Mouse (Mus musculus) layer of hippocampus, adult 8-10 months (tissue): ENCODE results near the gene Tmprss4. TPM values are rescaled to one million over a fixed set of nuclear protein-coding genes. Genes with fewer than 3 reads are reported as not detected.

Source experiments
- DNase-seq, 2 experiments: peaks; one replicate each; pipeline ENCODE4 v3.0.0; 2022; ENCODE audit warnings: low spot score in 2 of 2
- total RNA-seq, 4 experiments: library from RNA; stranded (reverse); gene quantifications; 2 replicates each; pipeline ENCODE4 v1.2.4; 2022

The Tmprss4 gene
- total RNA-seq, 4 experiments from 2014 or later = not detected

GRCm38 (mm10) chr9:45197549-45197948, 6.3 kb downstream of the Tmprss4 start:
- DNase-seq = no peak

GRCm38 (mm10) chr9:45196125-45196830, 7.6 kb downstream of the Tmprss4 start:
- no peak for DNase-seq

- DNase-seq = no peak
Observed at GRCm38 (mm10) chr9:45195468-45195867, 8.4 kb downstream of the Tmprss4 start.

GRCm38 (mm10) chr9:45189661-45190174, 14.2 kb downstream of the Tmprss4 start:
- DNase-seq = no peak

GRCm38 (mm10) chr9:45188570-45189563, 15.0 kb downstream of the Tmprss4 start:
- DNase-seq = no peak

- DNase-seq = peak; percentile 36 to 48
Observed at GRCm38 (mm10) chr9:45185250-45185649, 18.6 kb downstream of the Tmprss4 start.

- no peak for DNase-seq
Observed at GRCm38 (mm10) chr9:45183266-45183665, 20.6 kb downstream of the Tmprss4 start.

DNA sequence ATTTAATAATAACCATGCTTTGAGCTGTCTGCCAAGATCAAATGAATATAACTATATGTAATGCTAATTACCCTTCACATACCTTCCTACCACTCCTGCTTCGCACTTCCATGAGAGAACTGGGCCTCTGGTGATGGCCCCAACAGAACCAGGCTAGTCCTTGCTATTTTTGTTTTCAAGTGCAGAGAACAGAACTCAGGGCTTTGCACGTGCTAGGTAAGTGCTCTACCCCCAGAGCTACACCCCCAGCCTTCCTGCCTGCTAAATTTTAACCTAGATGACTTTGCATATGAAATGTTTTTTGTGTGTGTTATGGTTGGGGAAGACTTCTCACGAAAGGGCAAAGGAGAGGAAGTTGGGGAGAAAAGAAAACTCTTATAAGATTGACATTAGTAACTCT, 21.4 kb downstream of the Tmprss4 start:
- no peak for DNase-seq

DNA sequence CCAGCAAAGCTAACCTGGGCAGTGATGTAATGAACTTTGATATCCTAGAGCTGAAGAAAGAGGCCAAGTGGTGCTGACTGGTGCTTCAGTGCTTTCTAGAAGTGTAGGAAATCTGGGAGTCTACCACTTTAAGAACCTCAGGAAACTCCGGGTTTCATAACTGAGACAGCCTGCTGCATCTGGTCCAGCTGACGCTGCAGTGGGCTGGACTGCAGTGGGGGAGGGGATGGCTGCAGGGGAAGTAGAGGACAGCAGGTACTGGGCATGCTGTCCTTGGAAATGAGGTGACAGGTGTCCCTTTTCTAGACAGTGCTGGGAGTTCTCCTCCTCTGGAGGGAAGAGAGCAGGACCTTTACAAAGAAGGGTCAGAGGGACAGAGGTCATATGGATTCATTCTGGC, 22.1 kb downstream of the Tmprss4 start, which contains the start of gene BC049352:
Gene BC049352, plus strand, starts transcription at position 238 of the 400 bp plus-strand sequence.
- DNase-seq = no peak

DNA sequence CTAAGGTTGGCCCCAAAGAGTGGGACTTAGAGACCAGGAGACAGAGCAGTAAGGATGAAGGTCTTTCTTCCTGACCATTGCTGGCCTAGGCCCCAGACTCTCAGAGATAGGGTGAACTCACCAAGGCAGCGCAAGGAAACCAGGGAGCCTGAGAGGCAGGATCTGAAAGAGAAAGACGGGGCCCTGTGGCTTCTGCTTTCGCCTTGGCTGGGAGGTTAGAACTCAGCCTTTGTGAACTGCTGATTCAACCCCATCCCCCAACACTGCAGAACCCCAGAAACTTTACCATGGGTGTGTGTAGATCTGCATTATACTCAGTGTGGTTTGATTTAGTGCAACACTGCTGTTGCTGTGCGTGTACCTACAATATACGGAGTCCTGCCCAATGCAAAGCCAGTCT, 24.6 kb downstream of the Tmprss4 start:
- DNase-seq = no peak

DNA sequence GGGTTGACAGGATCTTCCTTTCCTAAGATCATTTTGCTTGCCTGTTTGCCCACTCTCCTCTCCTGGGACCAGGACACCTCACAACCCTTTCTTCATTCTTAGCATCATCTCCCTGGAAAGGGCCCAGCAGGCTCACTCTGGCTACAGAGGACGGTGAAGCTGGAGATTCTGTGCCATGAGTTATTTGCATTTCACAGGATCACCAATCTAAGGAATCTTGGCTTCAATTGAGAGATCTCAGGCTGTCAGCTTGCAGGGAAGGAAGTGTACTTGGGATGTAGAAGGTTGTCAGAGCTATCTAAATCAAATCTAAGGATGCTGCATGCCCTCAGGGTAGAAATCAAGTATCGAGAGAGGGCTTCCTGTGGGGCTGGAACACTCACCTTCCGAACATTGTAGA, 30.4 kb downstream of the Tmprss4 start:
- DNase-seq = no peak

- DNase-seq = no peak
Observed at GRCm38 (mm10) chr9:45171073-45171610, 32.8 kb downstream of the Tmprss4 start.

DNA sequence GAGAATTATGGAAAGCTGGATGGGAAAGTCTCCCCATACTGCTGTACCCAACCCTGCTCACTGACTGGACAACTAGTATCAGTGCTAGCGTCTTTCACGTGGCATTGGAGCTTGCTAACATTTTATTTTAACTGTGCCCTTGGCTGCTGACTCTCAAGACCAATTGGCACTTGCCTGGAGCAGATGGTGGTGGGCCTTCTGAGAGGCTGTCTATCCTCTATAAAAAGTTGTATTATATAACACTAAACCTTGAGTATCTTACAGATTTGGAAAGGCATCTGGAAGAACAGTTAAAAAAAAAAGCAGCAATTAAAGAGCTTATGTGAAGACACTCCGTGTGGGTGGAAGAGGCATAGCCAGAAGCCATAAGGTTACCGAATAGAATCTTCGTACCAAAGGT, 33.7 kb downstream of the Tmprss4 start:
- no peak for DNase-seq

DNA sequence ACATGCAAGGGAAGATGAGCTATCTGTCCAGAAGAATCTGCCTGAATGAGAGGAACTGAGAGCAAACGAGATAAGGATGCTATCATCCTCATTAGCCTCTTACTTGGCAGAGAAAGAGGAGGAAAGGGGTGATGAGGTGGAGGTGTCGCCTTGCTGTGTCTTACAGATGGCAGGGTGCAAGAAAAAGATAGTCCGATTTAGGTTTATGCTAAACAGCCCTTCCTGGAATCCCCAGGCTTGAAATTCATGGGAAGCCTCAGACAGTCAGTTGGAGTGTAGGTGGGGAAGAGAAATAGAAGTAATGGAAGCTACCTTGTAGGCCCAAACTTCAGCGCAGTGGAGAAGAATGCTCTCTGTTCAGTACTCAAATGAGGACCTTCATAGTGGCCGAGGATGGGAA, 36.0 kb downstream of the Tmprss4 start:
- DNase-seq = no peak

DNA sequence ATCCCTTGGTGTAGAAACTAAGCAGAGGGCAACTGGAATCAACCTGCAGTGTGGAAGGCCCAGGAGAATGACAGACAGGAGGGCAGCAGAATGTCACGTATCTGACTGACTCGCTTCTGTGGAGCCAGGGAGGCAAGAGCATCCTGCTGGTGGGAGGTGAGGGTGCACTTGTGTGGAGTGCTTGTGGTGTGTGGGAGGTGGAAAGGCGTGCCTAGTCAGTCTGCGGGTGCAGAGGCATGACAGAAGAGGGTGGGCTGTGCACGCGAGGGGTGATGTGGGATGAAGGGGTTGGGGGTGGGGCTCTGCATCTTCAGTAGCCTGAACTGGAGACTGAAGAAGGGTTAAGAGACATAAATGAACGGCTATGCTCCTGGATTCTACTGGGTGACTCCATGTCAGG, 50.5 kb downstream of the Tmprss4 start:
- no peak for DNase-seq

- DNase-seq = no peak
Observed at GRCm38 (mm10) chr9:45150933-45151332, 53.0 kb downstream of the Tmprss4 start.

DNA sequence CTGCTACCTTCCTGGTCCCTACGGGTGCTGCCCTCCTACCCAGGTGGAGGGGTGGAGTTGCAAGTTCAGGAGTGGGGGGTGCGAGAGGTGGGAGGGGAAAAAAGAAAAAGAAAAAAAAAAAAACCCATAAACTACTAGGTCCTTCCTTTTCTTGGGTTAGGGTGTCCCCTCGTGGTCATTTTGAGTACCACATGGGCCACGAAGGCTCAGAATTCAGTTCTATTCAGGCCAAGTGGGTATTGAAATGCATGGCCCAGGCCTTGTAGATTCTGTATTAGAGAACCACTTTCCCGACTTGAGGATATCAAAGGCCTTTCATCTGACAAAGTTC, 57.7 kb downstream of the Tmprss4 start:
- DNase-seq = peak; percentile 54 to 79

GRCm38 (mm10) chr9:45145533-45146266, 58.2 kb downstream of the Tmprss4 start:
- DNase-seq = peak in 1 of 2 experiments; percentile 31

DNA sequence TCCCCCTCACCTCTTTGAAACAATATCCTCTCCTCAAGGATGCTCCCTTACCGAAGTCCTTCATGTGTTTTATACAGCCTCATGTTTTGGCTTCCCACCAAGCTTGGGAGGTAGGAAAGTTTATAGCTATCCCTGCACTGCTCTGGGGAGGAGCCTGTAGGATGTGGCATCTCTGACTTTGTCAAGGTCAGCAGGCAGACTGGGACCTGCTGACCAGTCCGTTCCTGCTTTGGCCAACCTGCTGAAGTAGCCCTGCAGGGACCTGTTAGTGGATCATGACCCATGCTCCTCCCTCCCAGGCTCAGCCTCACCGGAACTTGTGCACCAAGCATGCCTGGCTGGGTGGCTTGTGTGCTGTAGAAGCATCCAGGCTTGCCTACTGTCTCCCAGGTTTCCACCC, 61.2 kb downstream of the Tmprss4 start:
- no peak for DNase-seq

DNA sequence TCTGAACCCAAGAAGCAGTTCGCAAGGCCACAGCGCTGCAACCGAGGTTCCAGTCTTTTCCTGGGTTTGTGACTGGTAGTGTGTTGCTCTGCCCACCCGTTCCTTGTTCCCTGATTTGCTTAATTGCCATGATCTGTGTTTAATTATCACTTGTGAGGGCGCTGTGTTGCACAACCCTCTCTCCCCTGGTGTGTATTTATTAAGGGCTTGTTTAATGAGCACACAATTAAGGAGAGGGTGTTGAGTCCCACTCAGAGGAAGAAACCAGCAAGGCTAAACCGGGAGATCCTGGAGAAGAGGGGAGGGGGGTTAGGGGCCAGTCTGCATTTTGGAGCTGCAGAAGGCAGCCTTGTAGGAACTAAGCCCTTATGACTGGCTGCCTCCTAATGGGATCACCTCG, 62.9 kb downstream of the Tmprss4 start:
- DNase-seq = no peak

DNA sequence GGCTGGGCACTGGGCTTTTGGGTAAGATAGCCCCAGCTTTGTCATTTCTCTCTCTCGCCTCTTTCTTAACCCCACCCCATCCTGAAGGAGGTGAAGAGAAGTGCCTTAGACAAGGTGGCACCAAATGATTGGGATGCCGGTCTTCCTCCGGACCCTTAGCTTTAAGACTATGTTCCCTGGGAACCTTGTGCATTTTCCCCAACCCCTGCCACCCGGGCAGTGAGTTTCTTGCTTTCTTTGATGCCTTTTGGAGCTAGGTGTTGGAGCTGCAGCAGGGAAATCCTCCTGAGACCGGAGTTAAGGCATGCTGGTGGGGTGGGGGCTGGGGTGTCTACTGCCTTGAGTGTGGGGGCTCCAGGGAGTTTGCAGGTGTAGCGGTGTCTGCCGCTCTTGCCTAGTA, 64.8 kb downstream of the Tmprss4 start:
- DNase-seq = no peak
